In genomic region chr5:49856036-49856435, GRCm38 (mm10) we compare ENCODE assay signal across 34 mouse cellular contexts.
"Had no signal": no experiment of that assay in that cellular context is flagged by ENCODE, and none has a peak within 500 bp of the region (broad histone marks: within the 10 kb centered on the region; RNA-seq: fewer than 3 reads in every experiment).

No protein-coding gene starts in this region.

- DNase-seq: heart, postnatal 10 days; heart, postnatal 14 days; heart, postnatal 36 days; kidney, adult 11 months; kidney, adult 18-20 months; kidney, adult 2 months; kidney, adult 8-10 months; kidney, adult 9 months; kidney, postnatal 10 days; kidney, postnatal 14 days; kidney, postnatal 25 days; kidney, postnatal 36 days; kidney, postnatal 4 days; layer of hippocampus, adult 9-11 months; layer of hippocampus, postnatal 36 days had no signal

- H3K27me3 ChIP-seq: heart, embryonic 12.5 days; heart, embryonic 13.5 days; heart, embryonic 15.5 days; hindbrain, embryonic 12.5 days; hindbrain, embryonic 13.5 days; hindbrain, embryonic 15.5 days; intestine, embryonic 15.5 days; kidney, embryonic 15.5 days had no signal

- H3K27ac ChIP-seq: heart, embryonic 10.5 days; heart, embryonic 13.5 days; heart, embryonic 15.5 days; hindbrain, embryonic 10.5 days; hindbrain, embryonic 12.5 days; hindbrain, embryonic 13.5 days; hindbrain, embryonic 14.5 days; hindbrain, embryonic 15.5 days; hindbrain, postnatal 0 days; intestine, embryonic 15.5 days; kidney, embryonic 15.5 days; kidney, postnatal 0 days; layer of hippocampus, adult 2 months; left cerebral cortex, adult 2 months had no signal

- H3K9ac ChIP-seq: heart, embryonic 12.5 days; heart, embryonic 13.5 days; heart, embryonic 15.5 days; hindbrain, embryonic 12.5 days; hindbrain, embryonic 13.5 days; hindbrain, embryonic 14.5 days; hindbrain, embryonic 15.5 days; intestine, embryonic 15.5 days; kidney, embryonic 15.5 days had no signal

- ATAC-seq: hindbrain, embryonic 16.5 days; hindbrain, postnatal 0 days; inflammation-experienced regulatory T-cells, adult 6 months; intestine, embryonic 15.5 days; intestine, embryonic 16.5 days; intestine, postnatal 0 days had no signal

- H3K4me3 ChIP-seq: heart, embryonic 10.5 days; heart, embryonic 12.5 days; heart, embryonic 13.5 days; heart, embryonic 15.5 days; hindbrain, embryonic 10.5 days; hindbrain, embryonic 12.5 days; hindbrain, embryonic 13.5 days; hindbrain, embryonic 15.5 days; intestine, embryonic 15.5 days; kidney, embryonic 15.5 days; layer of hippocampus, adult 2 months; left cerebral cortex, adult 2 months had no signal

- H3K9me3 ChIP-seq: heart, embryonic 10.5 days; heart, embryonic 12.5 days; heart, embryonic 13.5 days; heart, embryonic 15.5 days; hindbrain, embryonic 10.5 days; hindbrain, embryonic 12.5 days; hindbrain, embryonic 13.5 days; hindbrain, embryonic 15.5 days; intestine, embryonic 15.5 days; kidney, embryonic 15.5 days had no signal

- H3K4me1 ChIP-seq: heart, embryonic 10.5 days; heart, embryonic 12.5 days; heart, embryonic 13.5 days; heart, embryonic 15.5 days; hindbrain, embryonic 10.5 days; hindbrain, embryonic 12.5 days; hindbrain, embryonic 13.5 days; hindbrain, embryonic 15.5 days; intestine, embryonic 15.5 days; kidney, embryonic 15.5 days had no signal

- H3K36me3 ChIP-seq: heart, embryonic 10.5 days; heart, embryonic 12.5 days; heart, embryonic 13.5 days; heart, embryonic 15.5 days; hindbrain, embryonic 10.5 days; hindbrain, embryonic 12.5 days; hindbrain, embryonic 13.5 days; hindbrain, embryonic 15.5 days; intestine, embryonic 15.5 days; kidney, embryonic 15.5 days had no signal
